Mouse (Mus musculus): Measurements from ENCODE around the gene Apoe. TPM values are rescaled to one million over a fixed set of nuclear protein-coding genes. Genes with fewer than 3 reads are reported as not detected.

Apoe gene
- polyA plus RNA-seq, 1 experiment, result 2.3 TPM

DNA sequence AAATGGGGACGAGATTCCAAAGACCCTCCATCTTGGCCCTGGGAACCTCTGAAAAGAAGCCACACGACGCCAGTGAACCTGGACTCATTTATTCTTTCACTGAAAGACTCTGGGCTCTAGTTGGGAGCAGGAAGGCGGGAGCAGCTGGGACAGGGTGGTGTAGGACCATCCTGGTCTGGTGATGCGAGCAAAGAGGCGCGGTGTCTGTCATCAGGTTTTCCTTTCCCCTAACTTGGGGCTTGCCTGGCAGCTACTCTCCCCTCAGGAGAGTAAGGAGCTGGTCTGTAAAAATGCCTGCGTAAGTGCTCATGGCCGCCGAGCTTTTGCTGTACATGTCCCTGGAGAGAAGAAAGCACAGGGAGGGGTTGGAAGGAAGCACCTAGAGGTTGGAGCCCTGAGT, 27.5 kb downstream of the Apoe start:
- H3K36me3 ChIP-seq (ENCODE audit: control insufficient read depth, insufficient read depth), result no peaks in the 10 kb centered on the region

DNA sequence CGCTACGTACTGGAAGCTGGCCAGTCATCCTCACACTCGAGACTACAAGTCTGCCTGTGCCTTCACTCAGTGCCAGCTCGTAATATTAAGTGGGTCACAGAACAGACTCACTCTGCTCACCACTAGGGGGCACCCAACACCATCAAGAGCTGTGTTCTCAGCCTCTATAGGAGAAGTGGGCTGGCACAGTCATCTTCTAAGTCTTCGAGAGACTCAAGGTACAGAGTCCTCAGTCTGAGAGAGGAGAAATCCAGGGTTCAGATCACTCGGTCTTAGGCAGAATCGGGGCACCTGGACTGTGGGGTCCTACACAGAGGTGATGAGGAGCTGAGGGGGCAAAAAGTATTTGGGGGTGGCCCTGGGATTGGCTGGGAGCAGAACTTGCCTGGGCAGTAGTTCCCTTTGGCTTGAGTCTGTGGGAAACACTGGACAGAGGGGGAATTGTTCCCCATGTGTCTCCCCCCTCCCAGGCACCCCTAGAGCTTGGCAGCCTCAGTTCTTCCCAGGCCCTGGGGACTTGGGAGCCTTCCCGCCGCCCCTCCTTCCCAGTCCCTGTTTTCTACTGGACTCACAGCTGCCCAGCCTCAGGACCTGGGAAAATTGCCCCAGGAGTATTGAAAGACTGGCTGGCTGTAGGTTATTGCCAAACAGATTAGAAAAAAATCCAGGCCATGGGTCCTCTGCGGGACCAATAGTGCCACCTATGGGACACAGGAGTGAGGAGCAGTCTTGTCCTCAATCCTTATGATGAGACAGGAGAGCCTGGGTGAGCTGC, 29.9 kb downstream of the Apoe start:
- H3K79me2 ChIP-seq (ENCODE audit: control insufficient read depth, insufficient read depth), result peaks cover 4% of the 10 kb centered on the region
- H3K36me3 ChIP-seq (ENCODE audit: control insufficient read depth, insufficient read depth), result no peaks in the 10 kb centered on the region
- no peak overlapping the region for H3ac ChIP-seq (ENCODE audit: control insufficient read depth, insufficient read length)
- no peak for TF ChIP-seq MYOG (IDR thresholded peaks at IDR 0.05; ENCODE audit: control insufficient read depth in 1 of 3, insufficient read depth in 1 of 3, insufficient read length in 2 of 3, low read depth in 2 of 3)
- no peak for TF ChIP-seq SRF (IDR thresholded peaks at IDR 0.05; ENCODE audit: control insufficient read depth, insufficient read length, low read depth)
- no peak for TF ChIP-seq USF1 (IDR thresholded peaks at IDR 0.05; ENCODE audit: low read depth)
- no peak for TF ChIP-seq TCF12 (IDR thresholded peaks at IDR 0.05; ENCODE audit: insufficient read depth, poor library complexity, severe bottlenecking)
- TF ChIP-seq CEBPB (IDR thresholded peaks at IDR 0.05; ENCODE audit: insufficient read depth, poor library complexity, severe bottlenecking), result no peak
- H3K27me3 ChIP-seq (ENCODE audit: control insufficient read depth, insufficient read depth, insufficient read length), result peaks cover 5% of the 10 kb centered on the region
- peak overlapping the region; percentile 79 for H3K4me2 ChIP-seq (ENCODE audit: low read depth)
- H3K4me3 ChIP-seq, result no peak overlapping the region

More for the DNA sequence above, 27.5 kb downstream of the Apoe start:
- peak overlapping the region; percentile 12 for H3K4me2 ChIP-seq (ENCODE audit: low read depth)
- no peak overlapping the region for H3K4me3 ChIP-seq
- H3ac ChIP-seq (ENCODE audit: control insufficient read depth, insufficient read length), result no peak overlapping the region
- TF ChIP-seq POLR2A (IDR thresholded peaks at IDR 0.05; ENCODE audit: insufficient read length, low read depth) (no peak), SRF (IDR thresholded peaks at IDR 0.05; ENCODE audit: control insufficient read depth, insufficient read length, low read depth) (no peak), MYOG (IDR thresholded peaks at IDR 0.05; ENCODE audit: control insufficient read depth in 1 of 3, insufficient read depth in 1 of 3, insufficient read length in 2 of 3, low read depth in 2 of 3) (no peak), REST (IDR thresholded peaks at IDR 0.05; ENCODE audit: insufficient read depth, insufficient read length) (no peak), TCF12 (IDR thresholded peaks at IDR 0.05; ENCODE audit: insufficient read depth, poor library complexity, severe bottlenecking) (no peak), CEBPB (IDR thresholded peaks at IDR 0.05; ENCODE audit: insufficient read depth, poor library complexity, severe bottlenecking) (no peak), MAX (IDR thresholded peaks at IDR 0.05; ENCODE audit: low read depth) (no peak), USF1 (IDR thresholded peaks at IDR 0.05; ENCODE audit: low read depth) (no peak), TCF3 (IDR thresholded peaks at IDR 0.05; ENCODE audit: insufficient read length, low read depth) (no peak), E2F4 (IDR thresholded peaks at IDR 0.05; ENCODE audit: insufficient read depth) (no peak), POLR2AphosphoS2 (IDR thresholded peaks at IDR 0.05; ENCODE audit: insufficient read length, low read depth) (no peak), MYOD1 (IDR thresholded peaks at IDR 0.05; ENCODE audit: control insufficient read depth in 1 of 3, insufficient read length in 2 of 3, low read depth in 2 of 3) (no peak)
- H3K27me3 ChIP-seq (ENCODE audit: control insufficient read depth, insufficient read depth, insufficient read length), result peaks cover 5% of the 10 kb centered on the region
- H3K79me2 ChIP-seq (ENCODE audit: control insufficient read depth, insufficient read depth), result no peaks in the 10 kb centered on the region

DNA sequence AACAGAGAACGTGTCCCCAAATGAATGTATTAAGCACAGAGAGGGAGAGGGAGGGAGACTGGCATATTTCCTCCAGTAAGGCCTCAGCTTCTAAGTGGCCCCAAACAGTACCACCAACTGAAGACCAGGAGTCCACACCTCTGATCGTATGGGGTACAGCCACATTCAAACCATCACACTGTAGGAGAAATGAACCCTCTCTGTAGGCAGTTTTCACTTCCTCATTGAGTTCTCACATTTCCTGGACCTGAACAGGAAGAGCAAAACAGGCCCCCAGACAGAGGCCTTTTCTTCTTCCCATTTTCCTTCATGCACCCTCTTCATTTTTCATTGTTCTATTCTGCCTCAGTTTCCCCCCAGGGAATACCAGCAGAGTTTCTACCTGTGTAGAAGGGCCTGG, 31.6 kb downstream of the Apoe start:
- H3K4me2 ChIP-seq (ENCODE audit: low read depth), result no peak overlapping the region
- no peaks in the 10 kb centered on the region for H3K36me3 ChIP-seq (ENCODE audit: control insufficient read depth, insufficient read depth)
- H3K27me3 ChIP-seq (ENCODE audit: control insufficient read depth, insufficient read depth, insufficient read length), result no peaks in the 10 kb centered on the region
- no peak overlapping the region for H3ac ChIP-seq (ENCODE audit: control insufficient read depth, insufficient read length)
- TF ChIP-seq CEBPB (IDR thresholded peaks at IDR 0.05; ENCODE audit: insufficient read depth, poor library complexity, severe bottlenecking), result no peak
- no peak for TF ChIP-seq TCF12 (IDR thresholded peaks at IDR 0.05; ENCODE audit: insufficient read depth, poor library complexity, severe bottlenecking)
- TF ChIP-seq POLR2A (IDR thresholded peaks at IDR 0.05; ENCODE audit: insufficient read length, low read depth), result no peak
- TF ChIP-seq TCF3 (IDR thresholded peaks at IDR 0.05; ENCODE audit: insufficient read length, low read depth), result no peak
- no peak for TF ChIP-seq POLR2AphosphoS2 (IDR thresholded peaks at IDR 0.05; ENCODE audit: insufficient read length, low read depth)
- no peak overlapping the region for H3K4me3 ChIP-seq
- H3K79me2 ChIP-seq (ENCODE audit: control insufficient read depth, insufficient read depth), result peaks cover 21% of the 10 kb centered on the region

DNA sequence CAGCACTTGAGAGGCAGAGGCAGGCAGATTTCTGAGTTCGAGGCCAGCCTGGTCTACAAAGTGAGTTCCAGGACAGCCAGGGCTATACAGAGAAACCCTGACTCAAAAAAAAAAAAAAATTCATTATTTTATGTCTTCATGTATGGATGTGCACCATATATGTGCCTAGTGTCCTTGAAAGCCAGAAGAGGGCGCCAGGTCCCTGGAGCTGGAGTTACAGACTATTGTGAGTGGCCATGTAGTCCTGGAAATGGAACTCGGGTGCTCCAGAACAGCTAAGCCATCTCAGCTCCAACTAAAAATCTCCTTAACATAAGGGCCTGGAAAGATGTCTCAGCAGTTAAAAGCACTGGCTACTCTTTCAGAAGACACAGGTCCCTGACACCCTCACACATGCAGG, 32.2 kb downstream of the Apoe start:
- H3K36me3 ChIP-seq (ENCODE audit: control insufficient read depth, insufficient read depth), result no peaks in the 10 kb centered on the region
- no peaks in the 10 kb centered on the region for H3K27me3 ChIP-seq (ENCODE audit: control insufficient read depth, insufficient read depth, insufficient read length)
- no peak overlapping the region for H3K4me2 ChIP-seq (ENCODE audit: low read depth)
- H3K4me3 ChIP-seq, result no peak overlapping the region
- no peak overlapping the region for H3ac ChIP-seq (ENCODE audit: control insufficient read depth, insufficient read length)
- H3K79me2 ChIP-seq (ENCODE audit: control insufficient read depth, insufficient read depth), result peaks cover 28% of the 10 kb centered on the region
- no peak for TF ChIP-seq REST (IDR thresholded peaks at IDR 0.05; ENCODE audit: insufficient read depth, insufficient read length)
- TF ChIP-seq TCF3 (IDR thresholded peaks at IDR 0.05; ENCODE audit: insufficient read length, low read depth), result no peak
- TF ChIP-seq USF1 (IDR thresholded peaks at IDR 0.05; ENCODE audit: low read depth), result no peak
- no peak for TF ChIP-seq TCF12 (IDR thresholded peaks at IDR 0.05; ENCODE audit: insufficient read depth, poor library complexity, severe bottlenecking)
- TF ChIP-seq SRF (IDR thresholded peaks at IDR 0.05; ENCODE audit: control insufficient read depth, insufficient read length, low read depth), result no peak
- TF ChIP-seq CEBPB (IDR thresholded peaks at IDR 0.05; ENCODE audit: insufficient read depth, poor library complexity, severe bottlenecking), result no peak
- no peak for TF ChIP-seq MYOG (IDR thresholded peaks at IDR 0.05; ENCODE audit: control insufficient read depth in 1 of 3, insufficient read depth in 1 of 3, insufficient read length in 2 of 3, low read depth in 2 of 3)
- TF ChIP-seq MAX (IDR thresholded peaks at IDR 0.05; ENCODE audit: low read depth), result no peak
- no peak for TF ChIP-seq POLR2A (IDR thresholded peaks at IDR 0.05; ENCODE audit: insufficient read length, low read depth)
- no peak for TF ChIP-seq MYOD1 (IDR thresholded peaks at IDR 0.05; ENCODE audit: control insufficient read depth in 1 of 3, insufficient read length in 2 of 3, low read depth in 2 of 3)
- TF ChIP-seq E2F4 (IDR thresholded peaks at IDR 0.05; ENCODE audit: insufficient read depth), result no peak
- no peak for TF ChIP-seq POLR2AphosphoS2 (IDR thresholded peaks at IDR 0.05; ENCODE audit: insufficient read length, low read depth)
